Mouse (Mus musculus) erythroblast, adult 5-6 weeks (primary cell): ENCODE data around the gene Lpin1. TPM values are rescaled to one million over a fixed set of nuclear protein-coding genes. Genes with fewer than 3 reads are reported as not detected.

Experiments
- total RNA-seq, 2 experiments: library from RNA; stranded (forward) in 1 of 2; stranded (reverse) in 1 of 2; fragments of 150-400 nt in 1 of 2; fragments of 200-764, 138-1000 nt in 1 of 2; gene quantifications; 2 replicates each; pipeline versions ENCODE4 v1.2.3 to v1.2.4; 2015 to 2017; ENCODE audit warnings: low replicate concordance in 2 of 2

Lpin1 gene
- total RNA-seq, 2 experiments from 2014 or later, result 3.3 to 4.2 TPM

Other genes with a start within 250 kb of the Lpin1 start
- not detected in 2 replicates for gene Ntsr2, start 42.4 kb upstream of the Lpin1 start, total RNA-seq (2015; ENCODE audit: low replicate concordance)
- gene Ntsr2, start 42.4 kb upstream of the Lpin1 start, total RNA-seq (2017; ENCODE audit: low replicate concordance), result not detected in 2 replicates
- not detected in 2 replicates for gene Greb1, start 189.9 kb upstream of the Lpin1 start, total RNA-seq (2015; ENCODE audit: low replicate concordance)
- not detected in 2 replicates for gene Greb1, start 189.9 kb upstream of the Lpin1 start, total RNA-seq (2017; ENCODE audit: low replicate concordance)
- gene E2f6, start 200.0 kb upstream of the Lpin1 start, total RNA-seq (2015; ENCODE audit: low replicate concordance), result 7.7 and 10.4 TPM in 2 replicates
- 6.1 and 12.4 TPM in 2 replicates for gene E2f6, start 200.0 kb upstream of the Lpin1 start, total RNA-seq (2017; ENCODE audit: low replicate concordance)